Mouse (Mus musculus) forebrain, postnatal 0 days (tissue): ENCODE results near the gene Spata25. TPM values are rescaled to one million over a fixed set of nuclear protein-coding genes. Genes with fewer than 3 reads are reported as not detected.
"Not testable (repeated sequence)": the region's sequence is repeated elsewhere in the genome, so short reads cannot be mapped to it uniquely, and the experiment has no call there.

Experiments
- ATAC-seq: fragments of 200-750 bp; cut with Nextera tagmentation; 2 replicates; pipeline ENCODE4 v1.8.0; 2017; ENCODE audit warnings: mild to moderate bottlenecking, moderate library complexity
- DNase-seq: peaks from one replicate; pipeline ENCODE4 v3.0.0-alpha.2; 2015
- H3K27ac ChIP-seq: fragments of 300-500 bp; sonication (generic); 2 replicates; pipeline ENCODE4 v1.5.1; 2014; ENCODE audit warnings: low read depth, mild to moderate bottlenecking, antibody characterized with exemption, low read length, moderate library complexity, mixed read lengths
- H3K27me3 ChIP-seq: fragments of 300-500 bp; sonication (generic); 2 replicates; pipeline ENCODE4 v1.6.1; 2014; ENCODE audit warnings: mild to moderate bottlenecking, low read length, mixed read lengths; ENCODE audit not compliant: insufficient read depth
- H3K36me3 ChIP-seq: fragments of 300-500 bp; sonication (generic); 2 replicates; pipeline ENCODE4 v1.6.1; 2014; ENCODE audit warnings: mild to moderate bottlenecking, moderate library complexity; ENCODE audit not compliant: insufficient read depth
- H3K4me1 ChIP-seq: fragments of 300-500 bp; sonication (generic); 2 replicates; pipeline ENCODE4 v1.6.1; 2014; ENCODE audit warnings: antibody characterized with exemption; ENCODE audit not compliant: insufficient read depth
- H3K4me2 ChIP-seq: fragments of 300-500 bp; sonication (generic); 2 replicates; pipeline ENCODE4 v1.6.1; 2014; ENCODE audit warnings: low read depth, mild to moderate bottlenecking, moderate library complexity
- H3K4me3 ChIP-seq: fragments of 300-500 bp; sonication (generic); 2 replicates; pipeline ENCODE4 v1.5.1; 2014; ENCODE audit warnings: low read depth, low read length, mixed read lengths
- H3K9ac ChIP-seq: fragments of 300-500 bp; sonication (generic); 2 replicates; pipeline ENCODE4 v1.6.1; 2014; ENCODE audit warnings: mild to moderate bottlenecking
- H3K9me3 ChIP-seq: fragments of 300-500 bp; sonication (generic); 2 replicates; pipeline ENCODE4 v1.6.1; 2016; ENCODE audit warnings: low read length
- CTCF ChIP-seq: sonication (generic); IDR thresholded peaks from 2 replicates; pipeline ENCODE4 v1.5.1; 2016; ENCODE audit warnings: antibody characterized with exemption, control low read depth, low read depth
- WGBS: fragments of 180-500 bp; shearing (Covaris S2); extraction: QIAGEN DNeasy Blood & Tissue Kit; methylation state at CpG from one replicate; pipeline ENCODE4 v1.1.7; 2014; 5-methylcytosine and 5-hydroxymethylcytosine counted together
- polyA plus RNA-seq: library from polyadenylated mRNA; unstranded; fragments of >200 nt; fragmentation: Nextera tagmentation; extraction: Ambion mirVana; gene quantifications from 2 replicates; pipeline ENCODE4 v1.2.1, GENCODE M21; 2015
- total RNA-seq: library from RNA; depleted of rRNA; stranded (reverse); fragments of >200 nt; gene quantifications from 2 replicates; pipeline ENCODE4 v1.2.3, GENCODE M21; 2014

Gene Spata25
- total and polyA plus RNA-seq, 2 experiments from 2014 or later = 1.00 TPM; not detected in 1

- H3K4me2 ChIP-seq = no peak overlapping the region
- ATAC-seq = no peak
- H3K9ac ChIP-seq = no peak overlapping the region
- H3K9me3 ChIP-seq = no peaks in the 10 kb centered on the region
- no peaks in the 10 kb centered on the region for H3K36me3 ChIP-seq
- DNase-seq = no peak
- TF ChIP-seq CTCF = peak; percentile 45
- no peaks in the 10 kb centered on the region for H3K27me3 ChIP-seq
- no peak overlapping the region for H3K4me3 ChIP-seq
- H3K27ac ChIP-seq = no peak overlapping the region
- H3K4me1 ChIP-seq = no peaks in the 10 kb centered on the region
- 93% methylated on average over 7 of the region's 7 CpGs for WGBS
Measured at GRCm38 (mm10) chr2:164867566-164867965, 39.2 kb upstream of the Spata25 start.

- Histone ChIP-seq H3K9ac (no peak overlapping the region), H3K9me3 (no peaks in the 10 kb centered on the region)
- whole genome bisulfite sequencing = 68% methylated on average over 16 of the region's 16 CpGs
Measured at GRCm38 (mm10) chr2:164866741-164867551, 38.6 kb upstream of the Spata25 start.

GRCm38 (mm10) chr2:164864593-164864992 lies 36.3 kb upstream of the Spata25 start:
- TF ChIP-seq CTCF = no peak
- no peaks in the 10 kb centered on the region for H3K36me3 ChIP-seq
- no peak overlapping the region for H3K4me2 ChIP-seq
- WGBS = 91% methylated on average over 4 of the region's 4 CpGs
- H3K9me3 ChIP-seq = no peaks in the 10 kb centered on the region
- no peak overlapping the region for H3K27ac ChIP-seq
- ATAC-seq (no peak), DNase-seq (no peak)
- H3K27me3 ChIP-seq = no peaks in the 10 kb centered on the region
- H3K9ac ChIP-seq = no peak overlapping the region
- no peaks in the 10 kb centered on the region for H3K4me1 ChIP-seq
- no peak overlapping the region for H3K4me3 ChIP-seq

More at GRCm38 (mm10) chr2:164866741-164867551, 38.6 kb upstream of the Spata25 start:
- ATAC-seq = no peak
- Histone ChIP-seq H3K27me3 (no peaks in the 10 kb centered on the region), H3K27ac (no peak overlapping the region), H3K36me3 (no peaks in the 10 kb centered on the region), H3K4me2 (no peak overlapping the region), H3K4me3 (no peak overlapping the region), H3K4me1 (no peaks in the 10 kb centered on the region)
- DNase-seq = no peak
- no peak for TF ChIP-seq CTCF

GRCm38 (mm10) chr2:164863411-164863810 lies 35.1 kb upstream of the Spata25 start:
- not testable (repeated sequence) for H3K27ac ChIP-seq, H3K4me3 ChIP-seq, H3K4me2 ChIP-seq, ATAC-seq, DNase-seq, H3K27me3 ChIP-seq, H3K9ac ChIP-seq, H3K36me3 ChIP-seq, H3K4me1 ChIP-seq, H3K9me3 ChIP-seq
- WGBS = 89% methylated on average over 7 of the region's 9 CpGs

- ATAC-seq (peak; percentile 32; the same call in 1 of the 2 replicates), DNase-seq (peak; percentile 59)
- Histone ChIP-seq H3K4me2 (no peak overlapping the region), H3K9me3 (no peaks in the 10 kb centered on the region), H3K4me3 (no peak overlapping the region), H3K27ac (0 out of 2 replicates have a peak overlapping the region, but pooled peaks have one; percentile 21), H3K36me3 (no peaks in the 10 kb centered on the region), H3K27me3 (peaks cover 15% of the 10 kb centered on the region), H3K4me1 (0 out of 2 replicates have a peak, but pooled peaks cover 5% of the 10 kb centered on the region), H3K9ac (no peak overlapping the region)
- 34% methylated on average over 9 of the region's 9 CpGs for WGBS
- no peak for TF ChIP-seq CTCF
Measured at GRCm38 (mm10) chr2:164862179-164862861, 34.0 kb upstream of the Spata25 start.

- no peak overlapping the region for H3K27ac ChIP-seq
Measured at GRCm38 (mm10) chr2:164861094-164861493, 32.8 kb upstream of the Spata25 start.

More at GRCm38 (mm10) chr2:164861094-164861493, 32.8 kb upstream of the Spata25 start:
- Histone ChIP-seq H3K9me3 (no peaks in the 10 kb centered on the region), H3K27me3 (peaks cover 21% of the 10 kb centered on the region), H3K4me2 (no peak overlapping the region), H3K4me1 (0 out of 2 replicates have a peak, but pooled peaks cover 14% of the 10 kb centered on the region), H3K4me3 (no peak overlapping the region), H3K36me3 (no peaks in the 10 kb centered on the region), H3K9ac (no peak overlapping the region)
- ATAC-seq = no peak
- WGBS = 64% methylated on average over 4 of the region's 4 CpGs
- no peak for DNase-seq
- TF ChIP-seq CTCF = no peak
